In genomic region chr17:27989807-27990542, GRCm38 (mm10) we compare ENCODE assay signal across 8 mouse cellular contexts.
A peak's percentile ranks its signal among the peaks of the same experiment; 100 is the strongest.
DNase-seq lines count a peak whose midpoint lies in the region; ATAC-seq and TF ChIP-seq lines count a peak whose summit lies in the region.

No protein-coding gene starts in this region.

- no peaks in the 10 kb centered on the region for H3K9me3 ChIP-seq in kidney, embryonic 15.5 days (replicated peaks)
- H3K9me3 ChIP-seq in intestine, embryonic 15.5 days, result no peaks in the 10 kb centered on the region
- no peaks in the 10 kb centered on the region for H3K9me3 ChIP-seq in midbrain, embryonic 15.5 days

- peaks cover 7% of the 10 kb centered on the region; the same call in 1 of the 2 replicates for H3K4me1 ChIP-seq in kidney, embryonic 15.5 days
- no peaks in the 10 kb centered on the region for H3K4me1 ChIP-seq in cortical plate, adult 2 months (ENCODE audit: control insufficient read depth, insufficient read depth, low read length)
- H3K4me1 ChIP-seq in intestine, embryonic 15.5 days (replicated peaks), result 0 out of 2 replicates have a peak, but pooled peaks cover 4% of the 10 kb centered on the region
- no peaks in the 10 kb centered on the region for H3K4me1 ChIP-seq in midbrain, embryonic 15.5 days

- peak; percentile 77 for DNase-seq in kidney, adult 11 months
- peak; percentile 93 for DNase-seq in gastrocnemius, postnatal 10 days
- peak; percentile 73 to 86 for DNase-seq in left cerebral cortex, postnatal 25 days (ENCODE audit: low spot score in 2 of 2)
- DNase-seq in spleen, postnatal 10 days (ENCODE audit: low spot score in 2 of 2), result peak; percentile 66 to 86

- H3K36me3 ChIP-seq in kidney, embryonic 15.5 days, result peaks cover 72% of the 10 kb centered on the region
- H3K36me3 ChIP-seq in intestine, embryonic 15.5 days, result peaks cover 10% of the 10 kb centered on the region; the same call in 1 of the 2 replicates
- H3K36me3 ChIP-seq in midbrain, embryonic 15.5 days (replicated peaks), result peaks cover 7% of the 10 kb centered on the region; the same call in 1 of the 2 replicates

- no peak overlapping the region for H3K4me3 ChIP-seq in kidney, embryonic 15.5 days (replicated peaks)
- no peak overlapping the region for H3K4me3 ChIP-seq in cortical plate, adult 2 months (ENCODE audit: insufficient read depth, low read length)
- no peak overlapping the region for H3K4me3 ChIP-seq in intestine, embryonic 15.5 days (replicated peaks)
- H3K4me3 ChIP-seq in midbrain, embryonic 15.5 days, result no peak overlapping the region

- intact Hi-C loops in left cerebral cortex, postnatal 25 days (cut with DNase I), result loop anchor here (2.0 to 5.0 kb wide), 4 partner anchors 57 to 172 kb away; partner anchors contain the start of genes Anks1 and Taf11

- H3K27ac ChIP-seq in kidney, embryonic 15.5 days, result no peak overlapping the region
- no peak overlapping the region for H3K27ac ChIP-seq in cortical plate, adult 2 months (ENCODE audit: insufficient read depth, low read length)
- H3K27ac ChIP-seq in intestine, embryonic 15.5 days, result no peak overlapping the region
- H3K27ac ChIP-seq in midbrain, embryonic 15.5 days, result no peak overlapping the region

- H3K27me3 ChIP-seq in kidney, embryonic 15.5 days, result no peaks in the 10 kb centered on the region
- H3K27me3 ChIP-seq in intestine, embryonic 15.5 days (replicated peaks), result no peaks in the 10 kb centered on the region
- H3K27me3 ChIP-seq in midbrain, embryonic 15.5 days (replicated peaks), result no peaks in the 10 kb centered on the region

- peak; percentile 92 for TF ChIP-seq CTCF in cortical plate, adult 2 months (IDR thresholded peaks at IDR 0.05; ENCODE audit: extremely low read depth, insufficient read depth, low read length)

- no peak for ATAC-seq in kidney, embryonic 15.5 days (replicated peaks; ENCODE audit: low FRiP score)
- peak; percentile 66; the same call in 1 of the 2 replicates for ATAC-seq in intestine, embryonic 15.5 days
- ATAC-seq in midbrain, embryonic 15.5 days (replicated peaks), result 0 out of 2 replicates have a peak, but pooled peaks have one; percentile 45

- no peak for TF ChIP-seq POLR2A in cortical plate, adult 2 months (IDR thresholded peaks at IDR 0.05; ENCODE audit: extremely low read depth, insufficient read depth, low read length)

- H3K4me2 ChIP-seq in kidney, embryonic 15.5 days, result no peak overlapping the region
- no peak overlapping the region for H3K4me2 ChIP-seq in intestine, embryonic 15.5 days (replicated peaks)
- H3K4me2 ChIP-seq in midbrain, embryonic 15.5 days, result no peak overlapping the region

- no peak overlapping the region for H3K9ac ChIP-seq in kidney, embryonic 15.5 days
- no peak overlapping the region for H3K9ac ChIP-seq in intestine, embryonic 15.5 days
- H3K9ac ChIP-seq in midbrain, embryonic 15.5 days, result no peak overlapping the region

- 41% methylated on average over 15 of the region's 15 CpGs for WGBS in kidney, embryonic 15.5 days
- 23% methylated on average over 15 of the region's 15 CpGs for WGBS in intestine, embryonic 15.5 days
- WGBS in midbrain, embryonic 15.5 days, result 49% methylated on average over 15 of the region's 15 CpGs
